Mouse (Mus musculus): Measurements from ENCODE around the gene Dpp4.

DNA sequence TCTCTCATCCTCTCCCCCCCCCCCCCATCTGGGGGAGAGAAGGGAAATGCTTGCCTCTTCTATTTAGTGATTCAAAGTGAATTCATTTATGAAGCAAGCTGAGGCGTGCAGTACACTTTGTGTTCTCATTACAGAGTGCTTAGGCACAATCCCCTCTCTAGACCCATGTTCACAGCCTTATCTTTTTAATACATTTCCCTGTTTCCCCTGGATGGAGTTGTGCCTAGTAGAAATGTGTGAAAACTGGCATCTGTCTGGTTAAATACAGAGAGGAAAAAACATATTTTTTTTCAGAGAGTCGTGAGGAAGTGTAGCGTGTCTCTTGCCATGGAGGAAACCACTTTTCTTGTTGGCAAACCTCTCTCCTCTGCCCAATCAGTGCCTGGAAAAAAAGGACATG lies 50.5 kb downstream of the Dpp4 start:
- no peak for TF ChIP-seq CTCF (IDR thresholded peaks at IDR 0.05)
- TF ChIP-seq EP300 (IDR thresholded peaks at IDR 0.05), result no peak
